Mouse (Mus musculus) 3134 (cell line): ENCODE results near the gene Trmt1.

ENCODE experiments used
- DNase-seq: peaks from one replicate; pipeline ENCODE4 v3.0.0-alpha.2; 2011; ENCODE audit warnings: low spot score; ENCODE audit not compliant: insufficient read length; ENCODE audit errors: extremely low read depth

Gene Trmt1

DNA sequence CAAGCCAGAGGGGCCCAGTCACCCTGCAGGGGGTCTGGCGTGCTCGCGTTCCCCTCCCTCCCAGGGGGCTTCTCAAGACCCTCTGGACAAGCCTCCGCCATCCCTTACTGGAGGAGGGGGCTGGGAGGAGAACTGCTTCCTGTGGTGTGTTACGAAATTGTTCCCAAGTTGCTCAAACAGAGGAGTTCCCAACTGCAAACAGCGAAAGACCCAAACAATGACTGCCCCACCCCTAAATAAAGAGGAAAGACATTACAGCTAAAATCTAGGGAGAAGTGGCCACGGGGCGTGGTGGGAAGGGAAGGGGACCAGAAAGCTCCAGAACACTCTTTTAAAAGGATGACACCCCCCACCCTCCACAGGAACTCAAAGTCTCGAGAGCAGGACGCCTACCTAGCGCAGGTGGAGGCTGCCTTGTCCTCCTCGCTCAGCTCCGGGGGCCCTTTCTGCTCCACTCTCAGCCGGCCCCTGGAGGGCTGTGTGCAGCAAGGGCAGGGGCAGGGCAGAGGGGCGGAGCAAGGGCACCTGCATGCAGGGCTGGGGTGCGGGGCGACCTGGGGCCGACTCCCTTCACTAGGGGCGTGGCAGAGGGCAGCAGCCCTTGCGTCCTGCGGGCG, 21.3 kb downstream of the Trmt1 start:
- no peak for DNase-seq

DNA sequence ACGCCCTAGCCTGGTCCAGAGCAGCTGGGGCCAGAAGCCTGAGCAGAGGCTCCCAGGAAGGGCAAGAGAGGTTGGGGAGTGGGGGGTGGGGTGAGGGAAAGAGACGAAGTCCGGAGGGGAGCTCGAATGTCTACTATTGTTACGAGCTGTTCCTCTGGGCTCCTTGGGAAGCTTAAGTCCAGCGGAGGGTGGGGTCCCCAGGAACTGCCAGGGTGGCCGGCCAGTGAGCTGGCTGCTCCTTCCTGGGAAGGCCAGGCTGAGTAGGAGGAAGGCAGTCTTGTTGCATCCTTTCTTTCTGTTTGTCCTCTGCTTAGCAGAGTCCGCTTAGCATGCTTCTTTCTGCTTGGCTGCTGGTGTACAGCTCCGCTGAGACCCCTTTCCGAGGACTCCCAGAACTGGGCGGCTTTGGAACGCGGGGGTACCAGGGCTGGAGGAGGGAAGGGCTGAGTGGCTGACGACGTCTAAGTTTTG, 22.0 kb downstream of the Trmt1 start:
- no peak for DNase-seq

DNA sequence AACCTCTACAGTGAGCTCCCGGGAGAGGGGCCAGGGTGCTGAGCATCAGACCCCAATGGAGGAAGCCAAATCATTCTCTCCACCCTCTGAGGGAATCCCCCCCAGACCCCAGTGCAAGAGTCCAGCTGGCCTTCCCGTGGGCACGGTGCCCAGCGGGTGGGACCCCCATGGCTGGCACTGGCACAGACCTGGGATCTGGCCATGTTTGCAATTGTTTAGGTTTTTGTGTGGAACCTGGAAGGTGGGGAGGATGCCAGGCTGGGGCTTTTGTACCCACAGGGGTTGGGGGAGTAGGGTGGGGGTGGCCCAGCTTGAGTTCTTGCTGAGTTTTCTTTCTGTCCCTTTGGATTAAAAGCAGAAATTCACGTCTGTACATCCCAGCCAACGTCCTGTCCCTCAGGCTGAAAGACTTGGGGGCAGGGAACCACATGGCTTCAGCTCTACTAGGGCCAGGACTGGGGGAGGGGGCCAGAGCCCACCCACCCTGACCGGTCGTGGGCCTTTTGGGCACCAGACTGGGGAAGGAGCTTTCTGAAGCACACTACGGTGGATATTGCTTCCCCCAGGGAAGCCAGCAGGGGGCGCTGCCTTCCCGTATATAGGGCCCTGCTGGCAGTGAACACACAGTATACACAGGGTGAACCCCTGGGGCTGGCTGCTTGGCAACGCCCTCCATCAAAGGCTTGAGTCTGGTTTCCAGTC, 22.8 kb downstream of the Trmt1 start:
- peak; percentile 57 for DNase-seq

DNA sequence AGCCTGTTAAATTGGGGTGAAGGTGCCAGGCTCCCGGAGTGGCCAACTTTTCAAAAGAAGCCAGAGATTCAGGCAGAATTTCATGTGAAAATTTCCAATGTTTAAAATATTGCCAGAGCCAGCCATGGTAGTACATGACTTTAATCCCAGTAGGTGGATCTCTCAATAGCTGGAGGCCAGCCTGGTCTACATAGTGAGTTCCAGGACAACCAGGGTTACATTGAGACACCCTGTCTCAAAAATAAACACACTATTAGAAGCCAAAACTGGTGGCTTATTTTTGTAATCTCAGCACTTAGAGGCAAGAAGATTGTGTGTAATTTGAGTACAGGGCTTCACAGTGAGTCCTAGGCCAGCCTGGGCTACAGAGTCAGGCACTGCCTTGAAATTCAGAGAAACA, 23.8 kb downstream of the Trmt1 start:
- DNase-seq, result no peak

DNA sequence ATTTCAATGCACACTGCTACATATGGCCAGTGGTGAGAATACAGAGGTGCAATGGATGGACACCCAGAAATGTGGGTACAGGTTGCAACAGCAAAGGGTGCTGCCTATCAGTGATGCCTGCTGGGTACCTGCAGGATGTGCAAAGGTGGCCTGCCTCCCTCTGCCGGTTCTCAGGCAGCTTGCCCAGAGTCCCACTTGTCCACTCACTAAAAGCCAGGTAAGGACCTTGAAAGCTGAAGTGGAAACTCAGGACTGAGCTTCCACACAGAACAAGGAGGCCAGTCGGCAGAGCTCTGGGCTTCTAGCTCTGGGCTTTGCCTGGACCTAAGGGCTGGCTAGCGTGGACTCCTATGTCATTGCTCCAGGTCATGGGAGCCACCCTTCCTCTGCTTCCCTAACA, 25.2 kb downstream of the Trmt1 start:
- no peak for DNase-seq

DNA sequence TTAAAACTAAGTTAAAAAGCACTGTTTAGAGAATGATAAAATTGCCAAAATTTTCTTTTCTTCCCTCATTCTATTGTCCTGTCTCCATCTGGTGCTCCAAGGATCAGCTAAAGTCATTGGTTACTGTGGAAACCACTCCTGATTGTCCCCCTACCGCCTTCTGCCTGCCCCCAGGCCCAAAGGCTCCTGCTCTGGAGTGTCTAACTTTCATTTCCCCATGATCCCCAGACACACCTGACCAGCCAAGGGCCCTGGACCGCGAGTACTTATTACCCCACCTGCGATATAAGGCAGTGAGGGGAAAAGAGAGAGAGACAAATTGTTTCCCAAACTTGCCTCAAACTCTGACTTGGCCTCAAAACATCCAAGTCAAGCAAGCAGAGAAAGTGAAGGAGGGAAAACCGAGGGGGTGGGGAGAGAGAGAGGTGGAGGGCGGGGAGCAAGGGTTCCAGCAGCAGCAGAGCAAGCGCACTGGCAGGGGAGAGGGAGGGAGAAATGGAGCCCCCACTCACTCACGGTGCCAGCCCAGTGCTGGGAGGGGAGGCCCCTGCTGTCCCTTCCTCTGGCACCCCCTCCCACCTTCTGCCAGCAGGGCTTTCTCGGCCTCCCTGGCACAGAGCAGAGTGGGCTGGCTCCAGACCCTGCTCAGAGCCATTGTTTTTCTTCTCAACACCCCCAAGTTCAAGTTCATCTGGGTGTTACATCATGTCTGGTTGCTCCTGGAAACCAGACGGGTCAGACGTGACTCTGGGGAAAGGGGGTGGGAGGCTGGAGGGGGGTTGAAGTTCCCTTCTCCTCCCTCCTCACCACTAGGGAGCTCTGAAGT, 26.0 kb downstream of the Trmt1 start:
- DNase-seq, result no peak

DNA sequence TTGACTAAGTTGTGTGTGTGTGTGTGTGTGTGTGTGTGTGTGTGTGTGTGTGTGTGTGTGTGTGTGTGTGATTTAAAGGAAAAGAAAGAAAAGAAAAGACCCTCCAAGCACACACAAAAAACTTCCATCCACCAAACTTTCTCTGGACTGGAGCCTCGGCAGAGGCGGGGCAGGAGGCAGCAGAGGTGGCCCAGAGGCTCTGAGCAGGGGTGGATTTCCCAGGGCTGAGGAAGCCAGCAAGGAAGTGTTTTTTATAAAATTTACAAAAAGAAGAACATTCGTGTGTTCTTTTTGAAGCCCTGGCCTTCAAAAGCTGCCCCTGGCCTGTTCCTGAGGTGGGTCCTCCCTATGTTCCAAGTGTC, 26.6 kb downstream of the Trmt1 start:
- no peak for DNase-seq

DNA sequence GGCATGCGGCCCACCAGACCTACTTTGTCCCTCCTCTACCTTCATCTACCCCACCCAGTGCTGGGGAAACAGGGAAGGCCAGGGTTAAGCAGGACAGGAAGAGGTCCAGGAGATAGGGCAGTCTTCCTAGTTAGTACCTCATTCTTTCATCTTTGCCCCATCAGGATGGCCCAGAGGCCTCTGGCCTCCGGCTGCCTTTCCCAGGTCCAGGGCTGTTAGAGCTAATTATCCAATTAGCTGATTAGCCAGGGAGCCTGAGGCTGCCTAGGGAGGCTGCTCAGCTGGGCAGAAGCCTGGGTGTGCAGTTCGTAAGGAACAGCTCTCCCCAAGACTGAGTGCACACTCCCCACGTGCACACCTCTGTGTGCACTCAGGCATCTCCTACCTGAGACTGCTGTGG, 27.3 kb downstream of the Trmt1 start:
- no peak for DNase-seq

DNA sequence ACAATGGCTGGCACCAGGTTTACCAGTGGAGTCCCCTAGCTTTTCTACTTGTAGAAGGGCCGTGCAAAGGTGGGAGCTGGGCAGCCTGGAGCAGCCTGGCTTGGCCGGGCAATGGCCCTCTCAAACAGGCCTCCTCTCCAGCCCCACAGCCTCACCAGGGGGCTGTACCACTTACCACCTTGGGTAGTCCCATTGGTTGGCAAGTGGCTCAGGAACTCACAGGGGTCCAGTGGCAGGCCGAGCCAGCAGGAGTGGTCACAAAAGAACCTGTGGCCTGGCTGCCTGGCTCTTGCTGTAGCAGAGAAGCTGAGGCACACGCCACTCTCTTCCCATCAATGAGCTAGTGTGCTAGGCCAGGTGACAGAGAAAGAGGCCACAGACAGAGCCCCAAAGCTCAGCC, 28.1 kb downstream of the Trmt1 start:
- no peak for DNase-seq

DNA sequence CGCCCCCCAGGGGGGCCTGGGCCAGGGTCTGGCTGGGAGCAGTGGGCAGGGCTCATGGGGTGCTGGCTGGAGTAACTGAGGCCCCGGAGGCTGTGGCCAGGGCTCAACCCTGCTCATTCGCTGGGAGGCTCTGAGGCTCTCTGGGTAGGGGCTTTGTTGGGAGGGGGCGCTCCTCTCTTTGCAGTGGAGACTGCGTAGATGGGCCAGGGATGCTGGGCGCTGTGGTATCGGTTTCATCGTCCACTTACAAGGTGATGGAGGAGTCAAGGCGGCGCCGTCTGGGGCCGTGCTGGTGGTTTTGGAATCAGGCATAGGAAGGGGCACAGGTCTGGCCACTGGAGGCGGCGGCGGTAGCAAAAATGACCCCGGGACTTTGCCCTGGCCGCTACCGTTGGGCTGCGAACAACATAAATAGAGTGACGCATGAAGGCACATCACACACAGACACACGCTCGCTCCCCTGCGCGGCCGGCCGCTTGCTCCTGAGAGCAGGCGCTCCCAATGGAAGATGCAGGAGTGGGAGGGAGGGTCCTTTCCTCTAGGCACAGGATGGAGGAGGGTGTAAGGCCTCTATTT, 29.9 kb downstream of the Trmt1 start:
- no peak for DNase-seq

DNA sequence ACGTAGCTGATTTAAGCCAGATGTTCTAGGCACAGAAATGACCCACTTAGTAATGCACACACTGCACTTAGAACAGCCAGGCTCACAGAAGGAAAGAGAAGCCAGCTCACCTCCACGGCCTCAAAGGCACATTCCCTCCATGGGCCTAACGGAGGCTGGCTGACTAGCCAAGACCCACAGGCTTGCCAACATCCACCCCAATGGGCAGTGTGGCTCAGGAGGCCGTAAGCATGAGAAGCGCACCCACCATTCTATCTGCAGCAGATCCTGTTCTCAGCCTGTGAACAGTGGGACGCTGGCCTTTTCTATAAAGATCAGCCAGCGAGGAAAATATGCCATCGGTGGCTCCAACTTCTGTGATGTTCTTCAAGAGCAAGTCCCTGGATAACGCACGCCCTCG, 30.7 kb downstream of the Trmt1 start:
- no peak for DNase-seq

DNA sequence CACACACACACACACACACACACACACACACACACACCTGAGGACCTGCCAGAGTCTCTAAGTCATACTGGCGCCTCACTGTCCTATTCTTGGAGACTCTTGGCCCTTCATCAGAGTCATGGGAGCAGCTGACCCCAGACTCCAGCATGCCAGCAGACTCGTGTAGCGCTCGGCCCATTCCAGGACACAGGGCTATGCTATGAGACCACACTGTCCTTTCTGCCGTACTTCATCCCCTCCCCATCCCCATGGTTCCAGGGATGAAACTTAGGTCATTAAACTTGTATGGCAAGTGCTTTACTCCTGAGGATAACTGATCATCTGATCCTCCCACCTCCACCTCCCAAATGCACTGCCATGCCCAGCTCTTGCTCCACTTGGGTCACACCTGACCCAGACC, 32.4 kb downstream of the Trmt1 start:
- DNase-seq, result no peak

DNA sequence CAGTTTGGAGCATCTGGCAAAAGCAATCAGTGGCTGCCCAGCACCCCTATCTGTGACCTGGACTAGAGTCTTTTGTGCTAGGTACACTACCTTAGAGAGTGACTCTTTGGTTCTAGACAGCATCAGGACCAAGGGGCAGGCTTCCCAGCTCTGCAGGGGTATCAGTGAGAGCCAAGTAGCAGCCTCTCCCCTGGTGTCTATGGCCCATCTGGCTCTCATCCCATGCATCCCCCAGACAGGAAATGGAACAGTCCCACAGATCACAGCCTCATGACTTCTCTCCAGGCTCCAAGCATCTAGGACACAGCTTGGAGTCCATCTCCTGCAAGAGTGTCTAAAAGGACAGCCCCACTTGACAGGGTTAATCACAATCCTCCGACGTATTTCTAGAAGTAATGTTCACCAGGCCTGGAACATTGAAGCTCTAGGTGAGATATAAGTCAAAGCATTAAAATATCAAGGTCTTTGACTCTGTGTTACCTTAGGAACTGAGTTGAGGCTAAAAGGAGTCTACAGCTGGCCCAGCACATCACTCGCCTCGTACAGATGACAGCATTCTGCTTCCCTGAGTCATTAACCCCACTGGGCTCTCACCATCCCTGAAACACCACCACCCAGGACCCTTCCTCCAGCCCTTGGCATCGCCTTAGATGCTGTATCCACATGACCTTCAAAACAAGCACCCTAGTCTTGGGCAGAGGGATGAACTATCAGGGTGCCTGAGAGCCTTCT, 33.0 kb downstream of the Trmt1 start:
- DNase-seq, result no peak

DNA sequence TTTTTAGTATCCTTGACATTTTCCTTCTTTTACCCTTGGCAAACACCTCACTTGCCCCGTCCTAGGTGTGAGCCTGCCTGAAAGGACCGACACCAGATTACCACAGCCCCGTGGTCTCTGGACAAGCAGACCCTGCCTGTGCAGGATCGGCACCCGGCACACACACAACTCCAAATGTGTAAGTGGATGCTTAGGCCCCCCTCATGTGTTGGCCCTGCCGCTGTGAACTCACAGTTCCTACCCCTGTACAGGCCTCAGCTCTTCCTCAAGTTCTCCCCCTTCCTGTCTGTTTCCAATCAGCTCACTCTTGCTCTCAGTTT, 36.4 kb downstream of the Trmt1 start:
- no peak for DNase-seq

DNA sequence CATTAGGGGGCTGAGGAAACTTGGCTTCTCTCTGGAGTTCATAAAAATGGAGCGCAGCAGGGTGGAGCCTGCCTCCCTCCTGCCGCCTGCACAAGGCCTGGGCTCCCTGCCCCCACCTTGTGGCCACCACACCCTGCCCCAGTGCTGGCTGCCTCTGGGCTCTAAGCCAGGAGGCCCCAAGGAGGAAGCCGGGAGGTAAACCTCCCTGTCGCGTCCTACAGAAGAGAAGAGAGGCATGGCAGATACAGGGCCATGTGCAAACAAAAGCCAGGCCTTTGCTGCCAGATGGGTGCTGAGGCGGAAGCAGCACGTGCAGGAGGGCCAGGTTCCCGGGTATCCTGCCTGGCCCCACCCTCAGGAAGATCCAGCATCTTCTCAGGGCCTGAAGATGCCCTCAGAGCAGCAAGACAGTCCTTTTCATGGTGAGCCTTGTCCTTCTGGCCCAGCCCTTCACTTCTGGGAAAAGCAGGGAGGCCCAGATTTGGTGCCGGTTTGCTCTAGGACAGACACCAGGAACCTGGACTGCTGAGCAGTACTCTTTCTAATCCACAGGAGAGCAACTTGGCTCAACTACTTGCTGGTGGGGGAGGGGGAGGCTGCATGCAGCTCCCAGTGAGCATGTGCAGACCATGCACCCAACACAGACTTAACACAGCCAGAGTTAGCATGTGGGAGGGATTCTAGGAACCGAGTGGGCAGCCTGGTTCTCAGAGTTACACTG, 36.9 kb downstream of the Trmt1 start, which contains the start of gene G430095P16Rik:
TSS of gene G430095P16Rik (plus strand) at position 158 of the 721 bp plus-strand sequence.
- peak; percentile 86 for DNase-seq

DNA sequence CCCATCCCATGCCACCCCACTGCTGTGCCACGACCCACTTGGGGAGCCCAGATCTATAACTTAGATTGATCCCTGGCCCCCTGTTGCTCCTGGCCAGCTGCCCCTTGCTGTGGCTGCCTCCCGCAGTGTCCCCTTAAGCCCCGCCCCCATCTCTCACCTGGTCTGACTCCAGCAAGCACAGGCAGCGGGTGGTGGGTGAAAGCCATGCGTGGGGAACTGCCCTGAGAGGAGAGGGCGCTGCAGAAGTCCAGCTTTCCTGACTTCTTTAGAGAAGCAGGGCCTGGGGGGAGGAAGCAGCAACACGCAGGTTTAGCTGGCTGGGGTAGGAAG, 37.4 kb downstream of the Trmt1 start:
- DNase-seq, result peak; percentile 52

DNA sequence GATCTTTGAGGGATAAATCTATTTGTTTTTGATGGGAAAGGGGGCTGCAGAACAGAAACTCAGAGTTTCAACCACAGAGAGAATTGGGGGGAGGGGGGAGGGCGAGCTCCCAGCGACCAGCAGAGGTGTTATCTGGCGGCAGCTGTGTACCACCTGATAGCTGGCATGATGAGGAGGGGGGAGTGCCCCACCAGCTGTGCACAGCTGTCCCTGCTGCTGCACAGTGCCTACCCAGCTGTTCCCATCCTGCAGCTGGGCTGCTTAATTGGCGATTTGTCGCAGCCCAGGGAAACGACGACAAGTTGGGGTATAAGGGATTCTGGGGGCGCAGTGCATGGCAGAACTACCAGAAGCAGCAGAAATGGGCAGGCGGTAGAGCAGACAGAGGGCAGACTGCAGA, 38.6 kb downstream of the Trmt1 start:
- no peak for DNase-seq

DNA sequence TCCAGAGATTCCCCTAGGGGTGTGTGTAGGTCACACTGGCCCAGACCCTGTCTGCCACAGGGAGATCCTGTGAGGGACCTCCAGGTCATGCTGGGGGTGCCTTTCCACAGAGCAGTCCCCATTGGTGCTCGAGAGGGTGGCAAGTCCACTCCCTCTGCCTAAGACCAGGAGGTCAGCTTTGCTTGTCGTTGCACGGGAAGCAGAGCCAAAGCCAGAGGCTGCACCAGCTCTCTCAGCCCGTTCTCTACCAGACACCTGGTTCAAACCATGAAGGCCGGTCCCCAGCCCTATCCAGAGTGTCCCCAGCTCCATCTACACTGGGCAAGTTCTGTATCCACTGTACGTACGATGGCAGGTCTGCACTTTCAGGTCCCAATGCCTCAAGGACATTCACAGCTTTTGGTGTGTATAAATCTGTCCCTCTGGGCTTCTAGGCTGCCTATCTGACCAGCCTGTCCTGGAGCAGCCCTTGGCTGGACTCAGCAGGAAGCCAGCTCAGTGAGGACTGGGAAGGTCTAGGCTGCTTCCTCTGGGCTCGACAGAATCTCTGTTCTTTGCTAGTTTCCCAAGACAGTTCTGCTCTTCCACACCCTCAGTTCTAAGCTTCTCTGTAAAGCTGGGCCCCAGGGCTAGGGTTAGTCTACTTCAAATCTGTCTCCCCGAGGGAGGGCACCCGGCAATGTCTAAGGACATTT, 39.3 kb downstream of the Trmt1 start:
- DNase-seq, result no peak

DNA sequence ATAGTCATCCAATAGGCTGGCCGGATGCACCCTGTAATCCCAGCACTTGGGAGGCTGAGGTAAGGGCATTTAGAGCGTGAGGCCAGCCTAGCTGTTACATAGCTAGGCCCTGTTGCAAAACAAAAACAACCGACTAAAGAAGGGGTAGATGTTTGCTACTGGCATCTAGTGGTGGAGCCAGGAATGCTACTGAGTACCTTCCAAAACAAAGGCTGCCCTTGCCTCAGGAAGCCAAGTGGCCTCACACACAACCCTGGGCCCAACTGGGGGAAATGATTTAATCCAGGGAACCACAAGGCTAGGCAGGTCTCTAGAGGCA, 39.8 kb downstream of the Trmt1 start:
- no peak for DNase-seq

DNA sequence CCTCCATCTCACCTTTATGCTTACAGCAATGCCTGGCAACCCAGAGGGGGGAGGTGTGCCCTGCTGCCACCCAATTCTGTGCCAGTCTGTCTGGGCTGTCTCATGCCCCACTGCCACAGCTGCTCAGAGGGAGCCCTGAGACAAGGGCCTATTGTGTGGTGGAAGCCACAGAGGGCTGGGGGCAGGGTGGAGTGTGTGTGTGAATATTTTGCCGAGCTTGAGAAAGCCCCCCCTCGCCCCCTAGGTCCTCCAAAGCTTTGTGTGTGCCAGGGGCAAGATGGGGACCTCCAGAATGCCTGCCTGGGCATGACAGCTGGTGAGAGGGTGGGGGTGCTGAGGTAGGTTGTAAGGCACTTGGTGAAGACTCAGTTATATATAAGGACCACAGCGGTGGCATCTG, 42.4 kb downstream of the Trmt1 start:
- DNase-seq, result no peak
